Mouse (Mus musculus) bone marrow macrophage, adult 2 months (primary cell): ENCODE data around the gene Ppil6.

Source experiments
- CTCF ChIP-seq: IDR thresholded peaks from 2 replicates; pipeline ENCODE4 v1.5.1; 2012; ENCODE audit warnings: low read depth, mild to moderate bottlenecking, low read length, moderate library complexity
- POLR2A ChIP-seq: IDR thresholded peaks from 2 replicates; pipeline ENCODE4 v1.6.1; 2012; ENCODE audit warnings: mild to moderate bottlenecking, low read depth, low read length, borderline replicate concordance

- no peak for TF ChIP-seq CTCF
- no peak for TF ChIP-seq POLR2A
Observed at GRCm38 (mm10) chr10:41523386-41523785, 33.1 kb downstream of the Ppil6 start.
